Mouse (Mus musculus) heart, postnatal 0 days (tissue): ENCODE measurements around the gene Harbi1. TPM values are rescaled to one million over a fixed set of nuclear protein-coding genes. Genes with fewer than 3 reads are reported as not detected.

Experiments used
- ATAC-seq: fragments of 200-750 bp; cut with Nextera tagmentation; 2 replicates; pipeline ENCODE4 v1.8.0; 2017; ENCODE audit warnings: low read depth, moderate number of reproducible peaks, moderate library complexity; ENCODE audit not compliant: insufficient read depth
- DNase-seq: peaks from one replicate; pipeline ENCODE4 v3.0.0-alpha.2; 2016; ENCODE audit warnings: low spot score
- H3K27ac ChIP-seq: fragments of 300-500 bp; sonication (generic); 2 replicates; pipeline ENCODE4 v1.5.1; 2014; ENCODE audit warnings: low read depth, mild to moderate bottlenecking
- H3K27me3 ChIP-seq: fragments of 300-500 bp; sonication (generic); 2 replicates; pipeline ENCODE4 v1.6.1; 2014; ENCODE audit warnings: low read length, mixed read lengths; ENCODE audit not compliant: control insufficient read depth, insufficient read depth
- H3K36me3 ChIP-seq: fragments of 300-500 bp; sonication (generic); replicated peaks from 2 replicates; pipeline ENCODE4 v1.6.1; 2014; ENCODE audit warnings: low read length, mixed read lengths; ENCODE audit not compliant: control insufficient read depth, insufficient read depth
- H3K4me1 ChIP-seq: fragments of 300-500 bp; sonication (generic); 2 replicates; pipeline ENCODE4 v1.6.1; 2014; ENCODE audit warnings: antibody characterized with exemption; ENCODE audit not compliant: control insufficient read depth, insufficient read depth
- H3K4me2 ChIP-seq: fragments of 300-500 bp; sonication (generic); 2 replicates; pipeline ENCODE4 v1.6.1; 2014; ENCODE audit warnings: low read depth, mild to moderate bottlenecking, low read length, moderate library complexity
- H3K4me3 ChIP-seq: fragments of 300-500 bp; sonication (generic); 2 replicates; pipeline ENCODE4 v1.5.1; 2014; ENCODE audit warnings: low read depth, low read length
- H3K9ac ChIP-seq: fragments of 300-500 bp; sonication (generic); replicated peaks from 2 replicates; pipeline ENCODE4 v1.6.1; 2014; ENCODE audit warnings: low read depth, low read length, mixed read lengths
- H3K9me3 ChIP-seq: fragments of 300-500 bp; sonication (generic); replicated peaks from 2 replicates; pipeline ENCODE4 v1.6.1; 2016; ENCODE audit warnings: low read length; ENCODE audit not compliant: control insufficient read depth
- CTCF ChIP-seq: IDR thresholded peaks from 2 replicates; pipeline ENCODE4 v1.5.1; 2016; ENCODE audit warnings: antibody characterized with exemption, control low read depth, low read depth
- EP300 ChIP-seq: IDR thresholded peaks from 2 replicates; pipeline ENCODE4 v1.6.1; 2016; ENCODE audit warnings: antibody characterized with exemption, low read depth
- whole genome bisulfite sequencing: fragments of 180-500 bp; shearing (Covaris S2); extraction: QIAGEN DNeasy Blood & Tissue Kit; methylation state at CpG from one replicate; pipeline ENCODE4 v1.1.7; 2014; 5-methylcytosine and 5-hydroxymethylcytosine counted together
- polyA plus RNA-seq: library from polyadenylated mRNA; unstranded; fragments of >200 nt; fragmentation: Nextera tagmentation; extraction: Ambion mirVana; gene quantifications from 2 replicates; pipeline ENCODE4 v1.2.1, GENCODE M21; 2015
- total RNA-seq: library from RNA; depleted of rRNA; stranded (reverse); fragments of >200 nt; gene quantifications from 2 replicates; pipeline ENCODE4 v1.2.3, GENCODE M21; 2014; ENCODE audit warnings: low replicate concordance

Gene Harbi1
- total and polyA plus RNA-seq, 2 experiments from 2014 or later, result 11.1 to 27.6 TPM

GRCm38 (mm10) chr2:91699225-91699624, 11.4 kb upstream of the Harbi1 start:
- DNase-seq (no peak), ATAC-seq (no peak)
- H3K4me1 ChIP-seq, result peaks cover 15% of the 10 kb centered on the region; the same call in 1 of the 2 replicates
- H3K27ac ChIP-seq, result peak overlapping the region; percentile 72
- H3K9me3 ChIP-seq, result no peaks in the 10 kb centered on the region
- 14% methylated on average over 1 of the region's 1 CpGs for WGBS
- H3K27me3 ChIP-seq, result no peaks in the 10 kb centered on the region
- no peak overlapping the region for H3K4me3 ChIP-seq
- H3K4me2 ChIP-seq, result no peak overlapping the region
- no peak overlapping the region for H3K9ac ChIP-seq
- TF ChIP-seq EP300, result no peak
- no peak for TF ChIP-seq CTCF
- peaks cover under 1% of the 10 kb centered on the region; the same call in 1 of the 2 replicates for H3K36me3 ChIP-seq

GRCm38 (mm10) chr2:91701366-91701765, 9.3 kb upstream of the Harbi1 start:
- Histone ChIP-seq H3K4me1 (0 out of 2 replicates have a peak, but pooled peaks cover 8% of the 10 kb centered on the region), H3K9me3 (no peaks in the 10 kb centered on the region), H3K36me3 (no peaks in the 10 kb centered on the region), H3K27me3 (no peaks in the 10 kb centered on the region), H3K4me2 (no peak overlapping the region), H3K27ac (no peak overlapping the region), H3K4me3 (no peak overlapping the region), H3K9ac (no peak overlapping the region)
- WGBS, result 93% methylated on average over 2 of the region's 2 CpGs
- DNase-seq (no peak), ATAC-seq (no peak)
- no peak for TF ChIP-seq CTCF
- no peak for TF ChIP-seq EP300

DNA sequence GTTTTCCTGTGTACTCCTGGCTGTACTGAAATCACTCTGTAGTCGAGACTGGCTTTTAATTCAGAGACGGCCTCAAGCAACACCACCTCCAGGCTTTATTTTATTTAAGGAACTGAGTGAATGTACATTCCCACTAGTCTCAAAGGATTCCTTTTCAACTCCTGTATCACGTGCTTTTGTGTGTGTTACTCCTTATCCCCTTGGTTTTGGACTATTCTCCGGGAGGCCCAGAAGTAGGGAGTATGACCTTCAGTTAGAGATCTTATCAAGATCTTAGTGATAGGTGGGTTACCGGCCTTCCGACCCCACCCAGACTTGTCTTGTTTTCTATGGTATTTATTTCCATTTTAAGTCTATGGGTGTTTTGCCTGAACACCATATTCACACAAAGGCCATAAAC, 4.9 kb upstream of the Harbi1 start:
- no peak for TF ChIP-seq EP300
- no peak for TF ChIP-seq CTCF
- H3K4me1 ChIP-seq, result peaks cover 8% of the 10 kb centered on the region
- H3K4me3 ChIP-seq, result no peak overlapping the region
- WGBS, result 74% methylated on average over 6 of the region's 6 CpGs
- no peaks in the 10 kb centered on the region for H3K9me3 ChIP-seq
- no peaks in the 10 kb centered on the region for H3K27me3 ChIP-seq
- H3K36me3 ChIP-seq, result no peaks in the 10 kb centered on the region
- no peak overlapping the region for H3K9ac ChIP-seq
- no peak overlapping the region for H3K4me2 ChIP-seq
- ATAC-seq (no peak), DNase-seq (no peak)
- no peak overlapping the region for H3K27ac ChIP-seq

GRCm38 (mm10) chr2:91706456-91706855, 4.2 kb upstream of the Harbi1 start:
- Histone ChIP-seq H3K9ac (no peak overlapping the region), H3K4me2 (no peak overlapping the region), H3K9me3 (no peaks in the 10 kb centered on the region), H3K4me1 (peaks cover 8% of the 10 kb centered on the region), H3K4me3 (no peak overlapping the region), H3K36me3 (no peaks in the 10 kb centered on the region), H3K27ac (no peak overlapping the region), H3K27me3 (no peaks in the 10 kb centered on the region)
- DNase-seq, result no peak
- ATAC-seq, result no peak
- no peak for TF ChIP-seq CTCF
- TF ChIP-seq EP300, result no peak

DNA sequence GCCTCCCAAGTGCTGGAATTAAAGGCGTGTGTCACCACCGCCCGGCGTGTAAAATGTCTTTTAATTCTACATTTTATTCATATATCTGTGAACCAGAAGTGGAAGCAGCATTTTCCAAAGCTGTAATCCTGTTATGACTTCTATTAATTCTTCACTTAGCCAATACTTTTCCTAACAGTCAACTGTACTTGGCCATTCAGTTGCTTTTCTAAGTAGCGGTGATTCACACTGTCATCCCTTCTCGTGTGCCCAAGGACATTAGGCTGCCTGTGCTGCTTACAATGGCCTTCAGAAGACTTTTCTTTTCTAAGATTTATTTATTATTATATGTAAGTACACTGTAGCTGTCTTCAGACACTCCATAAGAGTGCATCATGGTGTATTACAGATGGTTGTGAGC, 2.3 kb upstream of the Harbi1 start:
- DNase-seq (no peak), ATAC-seq (no peak)
- no peaks in the 10 kb centered on the region for H3K9me3 ChIP-seq
- WGBS, result 93% methylated on average over 6 of the region's 6 CpGs
- H3K36me3 ChIP-seq, result no peaks in the 10 kb centered on the region
- no peak overlapping the region for H3K4me3 ChIP-seq
- H3K27ac ChIP-seq, result no peak overlapping the region
- no peak for TF ChIP-seq CTCF
- no peak for TF ChIP-seq EP300
- no peaks in the 10 kb centered on the region for H3K27me3 ChIP-seq
- no peak overlapping the region for H3K4me2 ChIP-seq
- H3K4me1 ChIP-seq, result peaks cover 8% of the 10 kb centered on the region
- H3K9ac ChIP-seq, result no peak overlapping the region

DNA sequence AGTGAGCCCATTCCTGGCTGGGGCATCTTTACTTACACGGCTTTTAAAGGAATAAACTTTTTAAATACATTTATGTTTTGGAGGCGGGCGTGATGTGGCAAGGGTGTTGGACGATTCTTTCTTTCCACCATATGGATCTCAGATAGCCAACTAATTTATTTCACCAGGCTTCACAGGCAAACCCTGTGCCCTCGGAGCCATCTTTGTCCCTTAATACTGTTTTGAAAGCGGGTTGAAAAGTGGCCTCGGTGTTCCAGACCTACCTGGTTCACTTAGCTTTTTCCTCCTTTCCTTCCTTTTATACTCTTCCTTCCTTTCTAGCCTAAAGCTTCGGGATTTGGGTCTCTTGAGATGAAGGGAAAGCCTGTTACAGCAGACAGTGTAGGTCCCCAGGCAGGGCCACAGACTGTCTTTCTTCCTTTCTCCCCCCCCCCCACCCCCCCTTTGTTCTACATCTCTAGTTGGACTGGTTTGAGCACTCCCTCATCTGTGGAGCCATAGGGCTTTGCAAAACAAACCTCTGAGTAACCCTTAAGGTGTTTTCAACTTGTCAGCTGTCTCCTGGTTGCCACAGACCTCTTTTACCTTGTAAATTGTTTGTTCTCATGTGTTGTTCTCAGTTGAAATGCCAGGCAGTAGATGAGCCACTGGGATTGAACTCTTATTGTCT, 739 bp downstream of the Harbi1 start:
- H3K9ac ChIP-seq, result peak overlapping the region; percentile 88
- peaks cover 8% of the 10 kb centered on the region for H3K4me1 ChIP-seq
- H3K27me3 ChIP-seq, result no peaks in the 10 kb centered on the region
- peak overlapping the region; percentile 99 for H3K4me3 ChIP-seq
- H3K9me3 ChIP-seq, result no peaks in the 10 kb centered on the region
- H3K4me2 ChIP-seq, result peak overlapping the region; percentile 93
- ATAC-seq (no peak), DNase-seq (no peak)
- TF ChIP-seq EP300, result no peak
- H3K36me3 ChIP-seq, result no peaks in the 10 kb centered on the region
- peak overlapping the region; percentile 80 for H3K27ac ChIP-seq
- WGBS, result 2% methylated on average over 8 of the region's 8 CpGs
